8 mouse cellular contexts compared by ENCODE assay signal in the genomic region with DNA sequence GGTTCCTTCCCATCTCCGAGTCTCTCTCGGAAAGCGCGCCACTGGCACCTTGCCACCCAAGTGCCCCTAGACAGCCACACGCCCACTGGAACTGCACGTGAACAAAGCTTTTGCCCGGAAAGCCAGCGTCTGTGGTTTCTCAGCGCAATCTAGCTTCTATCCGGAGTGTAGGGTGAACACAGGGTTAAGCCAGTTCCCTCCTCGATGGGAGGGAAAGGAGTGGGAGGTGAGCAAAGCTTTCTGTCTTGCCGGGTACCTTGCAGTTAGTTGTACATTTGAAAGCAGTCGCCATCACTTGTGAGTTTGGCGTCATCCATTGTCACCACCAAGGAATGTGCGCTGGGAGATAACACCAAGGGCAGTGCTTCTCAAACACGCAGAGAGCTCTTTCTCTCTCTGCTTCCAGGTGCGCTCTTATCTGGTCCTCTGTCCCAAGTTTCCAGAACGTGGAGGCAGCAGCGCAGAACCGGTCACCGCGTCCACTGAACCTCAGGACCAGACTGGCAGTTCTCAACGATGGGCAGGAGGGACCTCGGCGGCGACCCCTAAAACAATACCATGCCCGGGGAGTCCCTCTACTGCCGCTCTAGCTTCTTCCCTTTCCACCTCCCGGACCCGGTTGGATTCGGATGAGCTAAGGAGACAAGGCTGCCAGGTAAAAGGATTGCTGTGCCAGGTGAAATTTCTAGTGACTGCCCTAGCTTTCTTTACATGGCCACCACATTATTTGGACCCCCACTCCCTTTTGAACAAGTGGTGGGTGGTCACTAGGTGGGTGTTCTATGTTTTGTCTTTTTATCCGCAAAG. TPM values are rescaled to one million over a fixed set of nuclear protein-coding genes. Genes with fewer than 3 reads are reported as not detected.
DNase-seq lines count a peak whose midpoint lies in the region; ATAC-seq and TF ChIP-seq lines count a peak whose summit lies in the region.

Gene Flrt2, plus strand, starts transcription at position 266 of the 807 bp plus-strand sequence.

- peak within 1 kb of the TSS; percentile 35; the same call in 1 of the 2 replicates for H3K9ac ChIP-seq in heart, adult 2 months (ENCODE audit: low read depth, low read length)
- no peak within 1 kb of the TSS for H3K9ac ChIP-seq in liver, embryonic 13.5 days

- ATAC-seq in liver, embryonic 13.5 days (ENCODE audit: low read depth): no peak

- no peaks in the 10 kb centered on the region for H3K9me3 ChIP-seq in liver, embryonic 13.5 days (replicated peaks)

- H3K27me3 ChIP-seq in heart, adult 2 months (ENCODE audit: control insufficient read depth, insufficient read depth, low read length): no peaks in the 10 kb centered on the region
- H3K27me3 ChIP-seq in liver, embryonic 13.5 days: peaks cover 66% of the 10 kb centered on the region

- peak within 1 kb of the TSS; percentile 69 for H3K4me3 ChIP-seq in heart, adult 2 months
- H3K4me3 ChIP-seq in liver, embryonic 13.5 days (replicated peaks): peak within 1 kb of the TSS; percentile 52
- H3K4me3 ChIP-seq in olfactory bulb, adult 2 months (ENCODE audit: insufficient read depth, low read depth, low read length): peak within 1 kb of the TSS; percentile 44

- under 1% methylated on average over 32 of the region's 32 CpGs for WGBS in heart, adult 2 months
- under 1% methylated on average over 32 of the region's 32 CpGs for WGBS in liver, embryonic 13.5 days (ENCODE audit: insufficient replicate concordance)
- WGBS in olfactory bulb, adult 2 months: under 1% methylated on average over 32 of the region's 32 CpGs

- peak within 1 kb of the TSS; percentile 12; the same call in 1 of the 2 replicates for H3K27ac ChIP-seq in heart, adult 2 months
- no peak within 1 kb of the TSS for H3K27ac ChIP-seq in liver, embryonic 13.5 days
- H3K27ac ChIP-seq in olfactory bulb, adult 2 months (ENCODE audit: insufficient read depth, low read depth, low read length): no peak within 1 kb of the TSS

- H3K36me3 ChIP-seq in heart, adult 2 months (ENCODE audit: control insufficient read depth, insufficient read depth, low read length): no peaks in the 10 kb centered on the region
- no peaks in the 10 kb centered on the region for H3K36me3 ChIP-seq in liver, embryonic 13.5 days

- no peak for TF ChIP-seq CTCF in heart, adult 2 months (IDR thresholded peaks at IDR 0.05)
- TF ChIP-seq CTCF in olfactory bulb, adult 2 months (IDR thresholded peaks at IDR 0.05; ENCODE audit: insufficient read depth, low read depth, low read length): no peak

- peak; percentile 23 to 38 for DNase-seq in cerebellum, postnatal 25 days
- DNase-seq in cerebellum, adult 18-20 months: no peak
- DNase-seq in embryo, embryonic 10 days (ENCODE audit: low spot score): peak; percentile 52
- peak; percentile 49 to 51 for DNase-seq in heart, adult 2 months
- DNase-seq in kidney, postnatal 10 days: peak; percentile 78
- no peak for DNase-seq in liver, embryonic 13.5 days
- no peak for DNase-seq in T-cell, adult 2 months (ENCODE audit: low spot score)

- intact Hi-C loops in heart, adult 2 months (cut with DNase I): loop anchor here (10.0 kb wide), 2 partner anchors 1107 to 1267 kb away; no protein-coding TSS in a partner anchor

- H3K4me2 ChIP-seq in liver, embryonic 13.5 days: peak within 1 kb of the TSS; percentile 41

- no peak for TF ChIP-seq POLR2A in heart, adult 2 months (IDR thresholded peaks at IDR 0.05; ENCODE audit: insufficient read depth, low read depth, low read length)
- no peak for TF ChIP-seq POLR2A in olfactory bulb, adult 2 months (IDR thresholded peaks at IDR 0.05; ENCODE audit: insufficient read depth, low read depth, low read length)

- no peak for TF ChIP-seq EP300 in heart, adult 2 months (IDR thresholded peaks at IDR 0.05; ENCODE audit: insufficient read depth, low read depth, low read length)

- no peaks in the 10 kb centered on the region for H3K79me2 ChIP-seq in heart, adult 2 months (replicated peaks; ENCODE audit: control insufficient read depth, insufficient read depth, low read length)

- H3K4me1 ChIP-seq in heart, adult 2 months (ENCODE audit: control insufficient read depth, insufficient read depth, low read length): peaks cover 3% of the 10 kb centered on the region; the same call in 1 of the 2 replicates
- peaks cover 9% of the 10 kb centered on the region; the same call in 1 of the 2 replicates for H3K4me1 ChIP-seq in liver, embryonic 13.5 days (replicated peaks)
- H3K4me1 ChIP-seq in olfactory bulb, adult 2 months (ENCODE audit: control insufficient read depth, insufficient read depth, low read length): peaks cover 19% of the 10 kb centered on the region

RNA-seq across cellular contexts. Expression of gene Flrt2, which starts in this region (rescaled TPM):
- total RNA-seq in heart, adult 2 months (2021): 1 to 10 TPM; 4.8 to 6.9 TPM
- polyA plus RNA-seq in heart, adult 2 months (2012; rRNA removed): 2.2 and 4.2 TPM in 2 replicates
- polyA plus RNA-seq in liver, embryonic 13.5 days (2015; fragmentation: Nextera tagmentation; extraction: Ambion mirVana): 1.4 and 1.6 TPM in 2 replicates
- polyA plus RNA-seq in olfactory bulb, adult 2 months (2012; ENCODE audit: insufficient read depth, insufficient read length, low replicate concordance, missing spikeins): not detected in 2 replicates

Comparison
In these comparisons a context has a peak if more than half of its experiments do, and no peak if none do; other contexts are left out.
1. DNase-seq: peak in cerebellum, postnatal 25 days (2 of 2), embryo, embryonic 10 days (single experiment), heart, adult 2 months (2 of 2) and kidney, postnatal 10 days (single experiment); none in cerebellum, adult 18-20 months (0 of 2), liver, embryonic 13.5 days (single experiment) and T-cell, adult 2 months (single experiment).
2. Peak in every context shown above with its lines, with median percentiles within 50 percentile points of each other: H3K4me3 ChIP-seq.